Mouse (Mus musculus): ENCODE results near the gene Arid1b.

- TF ChIP-seq CTCF (IDR thresholded peaks at IDR 0.05; ENCODE audit: control insufficient read depth, insufficient read depth, insufficient read length) (no peak), MAX (IDR thresholded peaks at IDR 0.05) (no peak), MYOG (IDR thresholded peaks at IDR 0.05; ENCODE audit: control insufficient read depth, extremely low read depth, insufficient read length) (no peak), USF1 (IDR thresholded peaks at IDR 0.05; ENCODE audit: low read depth) (no peak), MYOD1 (IDR thresholded peaks at IDR 0.05; ENCODE audit: control insufficient read depth, insufficient read length, low read depth) (no peak)
Observed at GRCm38 (mm10) chr17:5202756-5203155, 208.6 kb downstream of the Arid1b start.
